In the genomic region with DNA sequence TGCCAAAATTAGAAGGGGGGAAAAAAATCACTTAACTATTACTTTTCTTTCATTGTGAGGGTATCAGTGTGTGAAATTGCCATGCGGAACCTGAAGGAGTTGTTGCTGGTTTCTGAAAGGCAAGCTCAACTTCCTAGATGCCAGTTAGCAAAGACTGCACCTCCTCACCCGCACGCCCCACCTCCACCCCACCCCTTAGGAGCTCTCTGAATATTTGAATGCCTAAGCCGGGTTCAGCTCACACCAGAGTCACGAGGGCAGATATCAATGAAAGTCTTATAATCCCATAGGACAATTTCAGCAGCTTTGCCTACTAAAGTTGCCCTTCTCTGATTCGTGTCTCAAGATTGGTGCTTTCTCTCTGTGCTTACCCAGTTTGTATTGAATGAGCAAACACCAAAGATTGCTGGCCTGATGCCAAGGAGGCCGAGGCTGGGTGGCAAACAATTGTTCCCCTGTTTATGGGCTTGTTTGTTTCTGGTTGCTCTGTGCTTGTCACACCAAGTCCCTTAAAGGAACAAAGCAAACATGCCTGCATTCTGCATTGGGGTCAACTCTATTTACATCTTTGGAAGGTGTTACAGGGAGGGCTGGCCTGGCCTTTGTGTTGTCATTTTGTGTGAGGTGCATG, we compare ENCODE assay signal across 8 mouse cellular contexts. TPM values are rescaled to one million over a fixed set of nuclear protein-coding genes. Genes with fewer than 3 reads are reported as not detected.
DNase-seq lines count a peak whose midpoint lies in the region; ATAC-seq and TF ChIP-seq lines count a peak whose summit lies in the region.

No protein-coding gene starts in this region.

- 13% methylated on average over 7 of the region's 7 CpGs for WGBS in forebrain, postnatal 0 days
- 17% methylated on average over 7 of the region's 7 CpGs for WGBS in large intestine, adult 2 months
- 41% methylated on average over 7 of the region's 7 CpGs for WGBS in lung, embryonic 15.5 days
- WGBS in small intestine, adult 2 months = 26% methylated on average over 7 of the region's 7 CpGs

- H3K4me3 ChIP-seq in gastrocnemius, adult 2 months = peak overlapping the region; percentile 57
- H3K4me3 ChIP-seq in forebrain, postnatal 0 days (ENCODE audit: low read depth, low read length) = no peak overlapping the region
- H3K4me3 ChIP-seq in lung, embryonic 15.5 days = no peak overlapping the region
- no peak overlapping the region for H3K4me3 ChIP-seq in small intestine, adult 2 months (ENCODE audit: low read depth, low read length)

- no peak for TF ChIP-seq POLR2A in small intestine, adult 2 months (IDR thresholded peaks at IDR 0.05; ENCODE audit: low read depth, low read length)

- H3K4me1 ChIP-seq in forebrain, postnatal 0 days (ENCODE audit: insufficient read depth) = no peaks in the 10 kb centered on the region; the same call in none of the 2 replicates
- peaks cover 27% of the 10 kb centered on the region for H3K4me1 ChIP-seq in lung, embryonic 15.5 days
- peaks cover 25% of the 10 kb centered on the region; the same call in 1 of the 2 replicates for H3K4me1 ChIP-seq in small intestine, adult 2 months (ENCODE audit: control insufficient read depth, insufficient read depth, insufficient read length, low read length)

- no peak for TF ChIP-seq CTCF in gastrocnemius, adult 2 months (IDR thresholded peaks at IDR 0.05)
- TF ChIP-seq CTCF in forebrain, postnatal 0 days (IDR thresholded peaks at IDR 0.05; ENCODE audit: low read depth) = no peak
- TF ChIP-seq CTCF in small intestine, adult 2 months (IDR thresholded peaks at IDR 0.05; ENCODE audit: extremely low read depth, insufficient read length, insufficient replicate concordance, low read depth, low read length) = no peak

- peak; percentile 36 for DNase-seq in gastrocnemius, adult 2 months
- DNase-seq in gastrocnemius, postnatal 25 days = no peak
- DNase-seq in NIH3T3 (ENCODE audit: low read depth) = peak; percentile 22
- peak; percentile 71 for DNase-seq in forebrain, postnatal 0 days
- DNase-seq in large intestine, adult 2 months (ENCODE audit: low read depth, low spot score) = peak; percentile 90

- H3K4me2 ChIP-seq in forebrain, postnatal 0 days (ENCODE audit: low read depth) = no peak overlapping the region
- H3K4me2 ChIP-seq in lung, embryonic 15.5 days = no peak overlapping the region

- intact Hi-C loops in gastrocnemius, adult 2 months (cut with DNase I) = no loop called here

- no peaks in the 10 kb centered on the region for H3K27me3 ChIP-seq in forebrain, postnatal 0 days (ENCODE audit: insufficient read depth, low read length)
- H3K27me3 ChIP-seq in lung, embryonic 15.5 days = no peaks in the 10 kb centered on the region
- H3K27me3 ChIP-seq in small intestine, adult 2 months (ENCODE audit: control insufficient read depth, insufficient read depth, low read length) = no peaks in the 10 kb centered on the region

- no peak overlapping the region for H3K9ac ChIP-seq in forebrain, postnatal 0 days
- H3K9ac ChIP-seq in lung, embryonic 15.5 days = no peak overlapping the region

- peak; percentile 55 for ATAC-seq in forebrain, postnatal 0 days
- no peak for ATAC-seq in lung, embryonic 15.5 days (ENCODE audit: borderline replicate concordance, extremely low read depth, low FRiP score, low TSS enrichment)
- ATAC-seq in activated CD4-positive, CD25-positive, alpha-beta regulatory T cell, adult 4 months = no peak

- H3K27ac ChIP-seq in gastrocnemius, adult 2 months = peak overlapping the region; percentile 70
- H3K27ac ChIP-seq in forebrain, postnatal 0 days (ENCODE audit: low read depth, low read length) = peak overlapping the region; percentile 35; the same call in 1 of the 2 replicates
- peak overlapping the region; percentile 69 for H3K27ac ChIP-seq in lung, embryonic 15.5 days
- H3K27ac ChIP-seq in small intestine, adult 2 months (ENCODE audit: insufficient read depth, low read depth, low read length) = peak overlapping the region; percentile 79

- no peaks in the 10 kb centered on the region for H3K9me3 ChIP-seq in forebrain, postnatal 0 days (ENCODE audit: low read length)
- H3K9me3 ChIP-seq in lung, embryonic 15.5 days = no peaks in the 10 kb centered on the region

- no peaks in the 10 kb centered on the region for H3K36me3 ChIP-seq in forebrain, postnatal 0 days (ENCODE audit: insufficient read depth)
- no peaks in the 10 kb centered on the region for H3K36me3 ChIP-seq in lung, embryonic 15.5 days
- no peaks in the 10 kb centered on the region for H3K36me3 ChIP-seq in small intestine, adult 2 months (ENCODE audit: control insufficient read depth, insufficient read depth, low read length)

RNA-seq across cellular contexts. Expression of a gene that starts 4.6 kb away (rescaled TPM):
- total RNA-seq in gastrocnemius, adult 2 months (2021) = under 1 TPM; 0.17 to 0.18 TPM
- total RNA-seq in gastrocnemius, postnatal 25 days (2021) = under 1 TPM; 0.32 to 0.46 TPM
- total RNA-seq in forebrain, postnatal 0 days (2014; rRNA removed) = not detected in 2 replicates
- polyA plus RNA-seq in forebrain, postnatal 0 days (2015; fragmentation: Nextera tagmentation; extraction: Ambion mirVana) = 0.28 TPM in 1 of 2 replicates, not detected in the other
- polyA plus RNA-seq in large intestine, adult 2 months (2012; rRNA removed) = 0.08 and 0.27 TPM in 2 replicates
- 0.17 and 0.23 TPM in 2 replicates for polyA plus RNA-seq in lung, embryonic 15.5 days (2015; fragmentation: Nextera tagmentation; extraction: Ambion mirVana)
- polyA plus RNA-seq in small intestine, adult 2 months (2012; rRNA removed) = 0.06 TPM in 1 of 2 replicates, not detected in the other
- not detected for polyA plus RNA-seq in activated CD4-positive, CD25-positive, alpha-beta regulatory T cell, adult 4 months (2017; shearing (Covaris generic))
